Mouse (Mus musculus) B cell, adult 2 months (primary cell): ENCODE measurements at regions not wholly inside any gene's neighbourhood (a gene's known extent, or its start where the extent isn't known, plus 50 kb on each side); places are given as distances from the start of the nearest gene placed in this dataset.
"Not testable (repeated sequence)": the region's sequence is repeated elsewhere in the genome, so short reads cannot be mapped to it uniquely, and the experiment has no call there.

ENCODE experiments used
- DNase-seq, 2 experiments: peaks; one replicate each; pipeline ENCODE4 v3.0.0; 2022

DNA sequence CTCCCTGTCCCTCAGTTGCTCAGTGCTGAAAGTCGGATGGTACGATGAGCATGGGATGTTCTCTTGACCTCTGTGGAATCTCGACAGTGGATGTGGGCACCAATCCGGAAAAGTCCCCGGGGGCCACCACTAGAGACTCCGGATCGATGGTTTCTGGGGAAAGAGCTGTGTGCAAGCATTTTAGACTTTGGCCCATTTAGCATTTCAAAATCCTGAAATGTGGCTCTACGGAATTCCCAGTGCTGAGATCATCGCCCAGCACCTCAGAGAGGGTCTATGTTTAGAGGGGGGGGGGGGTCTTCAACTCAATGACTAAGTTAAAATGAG, 68.6 kb downstream of the Tomm20 start:
- DNase-seq: no peak

GRCm38 (mm10) chr8:126876300-126877038, 69.2 kb downstream of the Tomm20 start:
- DNase-seq: peak in 1 of 2 experiments; percentile 39

GRCm38 (mm10) chr8:126875491-126876155, 70.0 kb downstream of the Tomm20 start:
- DNase-seq: no peak

DNA sequence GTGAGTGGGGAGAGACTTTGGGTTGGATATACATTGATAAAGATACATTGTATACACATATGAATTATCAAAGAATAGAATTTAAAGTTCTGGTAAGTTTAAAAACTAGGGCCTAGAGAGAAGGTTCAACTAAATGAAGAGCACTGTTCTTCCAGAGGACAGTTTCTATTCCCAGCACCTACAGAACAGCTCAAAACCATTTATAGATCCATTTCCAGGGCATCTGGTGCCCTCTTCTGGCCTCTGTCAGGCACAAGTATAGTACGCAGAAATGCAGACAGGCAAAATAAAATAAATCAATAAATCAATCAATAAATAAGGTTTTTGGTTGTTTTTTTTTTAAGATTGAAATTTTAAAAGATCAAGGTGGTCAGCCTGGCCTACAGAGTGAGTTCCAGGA, 70.8 kb downstream of the Tomm20 start:
- peak in 1 of 2 experiments; percentile 34 for DNase-seq

- no peak for DNase-seq
These were observed 71.4 kb downstream of the Tomm20 start for GRCm38 (mm10) chr8:126874126-126874730.

GRCm38 (mm10) chr8:126873306-126873705, 72.3 kb downstream of the Tomm20 start:
- DNase-seq: no peak

DNA sequence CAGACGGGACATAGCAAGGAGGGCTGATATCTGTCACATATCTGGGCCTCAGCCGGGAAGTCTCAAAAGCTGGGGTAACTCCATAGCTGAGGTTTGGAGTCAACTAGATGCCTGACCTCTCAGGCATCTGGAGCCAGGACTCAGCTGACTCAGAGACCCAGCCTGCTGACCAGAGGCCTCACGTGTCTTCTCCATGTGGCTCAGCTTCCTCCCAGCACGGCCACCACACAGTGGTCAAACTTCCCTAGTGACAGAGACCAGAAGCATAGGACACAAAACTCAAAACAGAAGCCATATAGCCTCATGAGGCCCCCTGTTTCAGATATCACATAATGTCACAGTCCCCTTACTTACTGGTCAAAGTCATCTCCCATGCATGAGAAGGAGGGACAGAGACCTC, 73.1 kb downstream of the Tomm20 start:
- DNase-seq: no peak

GRCm38 (mm10) chr8:126872133-126872532, 73.5 kb downstream of the Tomm20 start:
- DNase-seq: no peak

DNA sequence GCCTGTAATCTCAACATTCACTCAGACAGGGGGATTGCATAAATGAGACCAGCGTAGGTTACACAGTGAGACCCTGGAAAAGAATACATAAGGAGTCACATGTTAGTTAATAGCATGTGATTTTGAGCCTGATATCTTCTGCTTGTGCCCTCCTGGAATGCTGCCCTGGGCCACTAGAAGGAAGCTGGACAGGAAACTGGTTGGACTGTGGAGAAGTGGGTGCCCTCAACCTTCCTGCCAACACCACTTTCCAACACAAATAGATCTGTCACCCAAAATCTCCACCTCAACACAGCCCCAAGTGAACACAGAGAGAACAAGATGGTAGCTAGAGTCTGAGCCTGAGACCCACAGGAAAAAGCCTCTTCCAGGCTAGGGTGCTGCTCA, 76.2 kb downstream of the Tomm20 start:
- DNase-seq: no peak

GRCm38 (mm10) chr8:126868831-126869463, 76.7 kb downstream of the Tomm20 start:
- no peak for DNase-seq

GRCm38 (mm10) chr8:126867121-126867988, 78.3 kb downstream of the Tomm20 start:
- peak; percentile 82 to 86 for DNase-seq

- DNase-seq: no peak
These were observed 81.2 kb downstream of the Tomm20 start for GRCm38 (mm10) chr8:126864314-126864948.

GRCm38 (mm10) chr8:126863661-126864060, 82.0 kb downstream of the Tomm20 start:
- not testable (repeated sequence) for DNase-seq

GRCm38 (mm10) chr8:126861754-126862153, 83.9 kb downstream of the Tomm20 start:
- no peak for DNase-seq

- no peak for DNase-seq
These were observed 85.0 kb downstream of the Tomm20 start for GRCm38 (mm10) chr8:126860630-126861029.

- no peak for DNase-seq
These were observed 85.8 kb downstream of the Tomm20 start for GRCm38 (mm10) chr8:126859706-126860424.

DNA sequence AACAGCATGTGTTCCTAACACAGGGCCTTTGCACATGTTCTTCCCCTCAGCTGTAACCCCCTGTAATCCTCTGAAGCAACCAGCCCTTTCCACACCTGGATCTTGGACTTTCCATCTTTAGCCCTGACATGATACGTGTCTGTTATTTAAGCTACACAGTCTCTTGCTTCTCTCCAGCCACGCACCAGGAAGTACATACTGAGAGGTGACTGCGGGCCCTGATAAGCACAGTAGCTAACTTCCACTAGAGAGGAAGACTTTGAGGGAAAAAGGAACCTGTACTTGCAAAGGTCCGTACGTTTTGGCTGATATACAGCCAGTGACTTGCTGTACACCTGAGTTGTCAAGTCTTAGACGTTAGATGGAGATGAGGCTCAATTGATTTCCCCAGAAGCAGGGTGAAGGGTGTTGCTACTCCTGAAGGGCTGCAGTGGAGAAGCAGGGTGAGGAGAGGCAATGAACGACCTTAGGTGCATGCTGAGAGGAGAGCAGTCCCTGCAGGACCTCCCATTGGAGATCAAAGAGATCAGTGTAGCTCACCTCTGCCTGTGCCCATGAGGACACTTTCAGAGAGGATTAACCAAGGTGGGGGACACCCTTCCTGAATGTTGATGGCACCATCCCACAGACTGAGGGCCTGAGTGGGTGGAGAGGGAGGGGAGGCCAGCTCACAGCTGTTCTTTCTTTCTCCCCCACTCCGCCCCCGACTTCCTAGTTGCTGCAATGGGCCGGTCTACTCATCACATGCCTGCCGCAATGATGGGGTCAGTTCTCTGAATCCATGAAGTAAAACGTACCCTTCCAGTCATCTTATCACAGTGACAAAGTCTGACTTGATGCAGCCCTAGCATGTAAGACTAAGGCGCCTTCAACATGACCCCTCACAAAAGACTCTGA, 88.1 kb downstream of the Tomm20 start:
- DNase-seq: no peak

GRCm38 (mm10) chr8:126855914-126856313, 89.7 kb downstream of the Tomm20 start:
- DNase-seq: peak in 1 of 2 experiments; percentile 52

GRCm38 (mm10) chr8:126855056-126855609, 90.5 kb downstream of the Tomm20 start:
- DNase-seq: no peak
